Mouse (Mus musculus) liver, embryonic 14.5 days (tissue): ENCODE results near the gene Cers1.

Experiments used
- CTCF ChIP-seq: IDR thresholded peaks from 2 replicates; pipeline ENCODE4 v1.5.1; 2016; ENCODE audit warnings: antibody characterized with exemption, low read depth, control low read depth
- EP300 ChIP-seq: IDR thresholded peaks from 2 replicates; pipeline ENCODE4 v1.6.1; 2016; ENCODE audit warnings: antibody characterized with exemption, low read depth

- TF ChIP-seq CTCF = no peak
- TF ChIP-seq EP300 = no peak
Measured at GRCm38 (mm10) chr8:70274350-70274749, 41.2 kb upstream of the Cers1 start.
